Mouse (Mus musculus): ENCODE data around the gene Bfsp2. TPM values are rescaled to one million over a fixed set of nuclear protein-coding genes. Genes with fewer than 3 reads are reported as not detected.

Gene Bfsp2
- 4.3 and 4.8 TPM in 2 replicates for polyA plus RNA-seq (2015; fragmentation: Nextera tagmentation; extraction: Ambion mirVana)

DNA sequence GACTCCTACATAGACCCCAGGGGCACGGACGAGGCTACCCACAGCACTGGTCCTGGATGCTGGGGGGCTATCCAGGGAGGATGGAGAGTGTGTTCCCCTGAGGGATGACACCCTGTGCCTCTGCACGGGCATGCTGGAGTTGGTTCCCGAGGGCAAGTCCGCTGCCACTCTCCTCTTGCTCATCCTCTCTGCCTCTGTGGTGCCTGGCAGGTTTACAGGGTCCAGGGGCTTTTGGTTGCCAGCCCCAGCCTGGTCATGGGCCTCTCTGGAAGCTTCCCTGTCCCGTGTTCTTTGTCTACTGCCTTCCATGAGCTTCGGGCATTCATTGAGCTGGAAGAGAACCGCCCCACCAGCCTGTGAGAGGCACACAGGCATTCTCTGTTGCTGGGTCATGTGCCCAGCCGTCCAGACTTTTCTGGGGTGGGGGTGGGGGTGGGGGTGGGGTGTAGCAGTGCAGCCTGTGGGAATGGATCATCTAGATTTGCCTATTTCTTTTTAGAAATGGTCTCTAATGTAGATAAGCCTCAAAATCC is at the start of gene Bfsp2:
TSS of gene Bfsp2 (minus strand) at position 377 of the 533 bp plus-strand sequence.
- no peak for ATAC-seq (ENCODE audit: insufficient number of reproducible peaks, low FRiP score, low TSS enrichment, low read depth)
- no peak within 1 kb of the TSS for H3K4me2 ChIP-seq (replicated peaks)
- H3K27me3 ChIP-seq = no peaks in the 10 kb centered on the region

DNA sequence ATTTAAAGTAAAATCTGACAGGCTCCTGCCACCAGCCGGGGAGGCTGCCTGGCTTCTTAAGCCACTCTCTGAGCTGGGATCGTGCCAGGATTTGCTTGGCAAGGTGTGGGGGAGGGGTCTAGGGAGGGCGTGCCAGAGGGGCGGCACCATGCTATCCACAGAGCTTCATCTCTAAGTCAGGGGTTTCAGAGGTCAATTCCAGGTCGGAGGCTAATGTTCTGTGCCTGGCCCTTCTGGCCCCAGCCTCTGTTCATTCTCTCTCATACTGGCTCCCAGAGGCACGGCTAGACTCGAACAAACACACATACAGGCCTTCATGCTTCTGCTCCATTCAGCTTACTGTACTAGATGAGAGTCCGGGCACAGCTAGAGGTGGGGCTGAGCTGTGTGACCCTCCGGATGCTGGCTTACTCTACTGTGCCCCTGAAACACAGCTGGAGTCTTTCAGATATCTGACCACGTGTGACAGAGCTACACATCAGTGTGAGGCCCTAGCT is 44.9 kb upstream of the Bfsp2 start:
- Histone ChIP-seq H3K4me1 (peaks cover 16% of the 10 kb centered on the region), H3K36me3 (no peaks in the 10 kb centered on the region), H3K27me3 (no peaks in the 10 kb centered on the region), H3K4me2 (replicated peaks) (no peak overlapping the region), H3K4me3 (replicated peaks) (no peak overlapping the region), H3K9me3 (replicated peaks) (no peaks in the 10 kb centered on the region), H3K9ac (no peak overlapping the region), H3K27ac (replicated peaks) (no peak overlapping the region)
- WGBS = 22% methylated on average over 10 of the region's 10 CpGs
- ATAC-seq (ENCODE audit: insufficient number of reproducible peaks, low FRiP score, low TSS enrichment, low read depth) = no peak

More for the DNA sequence above, at the start of gene Bfsp2:
- no peak within 1 kb of the TSS for H3K9ac ChIP-seq
- H3K9me3 ChIP-seq (replicated peaks) = no peaks in the 10 kb centered on the region
- 67% methylated on average over 9 of the region's 9 CpGs for WGBS
- H3K36me3 ChIP-seq = no peaks in the 10 kb centered on the region
- H3K4me1 ChIP-seq = peaks cover 11% of the 10 kb centered on the region; the same call in 1 of the 2 replicates
- no peak within 1 kb of the TSS for H3K4me3 ChIP-seq (replicated peaks)
- H3K27ac ChIP-seq (replicated peaks) = no peak within 1 kb of the TSS

- Histone ChIP-seq H3K27ac (replicated peaks) (no peak overlapping the region), H3K9me3 (replicated peaks) (no peaks in the 10 kb centered on the region), H3K4me2 (replicated peaks) (no peak overlapping the region), H3K27me3 (no peaks in the 10 kb centered on the region), H3K9ac (no peak overlapping the region), H3K36me3 (no peaks in the 10 kb centered on the region), H3K4me3 (replicated peaks) (no peak overlapping the region), H3K4me1 (peaks cover 16% of the 10 kb centered on the region)
- WGBS = 21% methylated on average over 5 of the region's 5 CpGs
- ATAC-seq (ENCODE audit: insufficient number of reproducible peaks, low FRiP score, low TSS enrichment, low read depth) = 0 out of 2 replicates have a peak, but pooled peaks have one; percentile 51
These were observed 44.4 kb upstream of the Bfsp2 start for GRCm38 (mm10) chr9:103524600-103524999.

GRCm38 (mm10) chr9:103523742-103524403 is 43.7 kb upstream of the Bfsp2 start:
- no peaks in the 10 kb centered on the region for H3K36me3 ChIP-seq
- no peak for ATAC-seq (ENCODE audit: insufficient number of reproducible peaks, low FRiP score, low TSS enrichment, low read depth)
- H3K4me1 ChIP-seq = peaks cover 16% of the 10 kb centered on the region
- H3K9me3 ChIP-seq (replicated peaks) = no peaks in the 10 kb centered on the region
- no peak overlapping the region for H3K27ac ChIP-seq (replicated peaks)
- no peak overlapping the region for H3K4me3 ChIP-seq (replicated peaks)
- H3K4me2 ChIP-seq (replicated peaks) = no peak overlapping the region
- no peak overlapping the region for H3K9ac ChIP-seq
- WGBS = 41% methylated on average over 7 of the region's 7 CpGs
- no peaks in the 10 kb centered on the region for H3K27me3 ChIP-seq

DNA sequence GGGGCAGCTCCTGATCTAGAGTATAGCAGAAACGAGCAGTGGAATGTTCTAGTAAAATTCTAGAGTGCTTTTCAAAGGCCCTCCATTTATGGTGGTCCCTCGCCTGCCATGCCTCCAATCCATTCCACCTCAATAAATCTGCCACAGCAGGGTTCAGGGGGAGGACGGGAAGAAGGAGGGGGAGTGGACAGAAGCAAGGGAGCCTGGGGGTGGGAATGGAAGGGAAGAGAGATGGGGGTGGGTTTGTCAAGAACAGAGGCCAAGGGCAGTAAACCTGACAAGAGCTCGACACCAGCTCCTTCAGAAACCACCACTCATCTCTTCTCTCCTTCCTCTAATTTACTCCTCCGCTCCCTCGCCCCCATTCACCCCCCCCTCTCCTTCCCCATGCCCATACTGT is 42.8 kb upstream of the Bfsp2 start:
- Histone ChIP-seq H3K9ac (no peak overlapping the region), H3K4me2 (replicated peaks) (no peak overlapping the region), H3K4me1 (peaks cover 16% of the 10 kb centered on the region), H3K27me3 (no peaks in the 10 kb centered on the region), H3K36me3 (no peaks in the 10 kb centered on the region), H3K4me3 (replicated peaks) (no peak overlapping the region), H3K27ac (replicated peaks) (no peak overlapping the region), H3K9me3 (replicated peaks) (no peaks in the 10 kb centered on the region)
- 66% methylated on average over 6 of the region's 6 CpGs for WGBS
- no peak for ATAC-seq (ENCODE audit: insufficient number of reproducible peaks, low FRiP score, low TSS enrichment, low read depth)

GRCm38 (mm10) chr9:103513884-103514283 is 33.7 kb upstream of the Bfsp2 start:
- no peak overlapping the region for H3K4me3 ChIP-seq (replicated peaks)
- H3K36me3 ChIP-seq = no peaks in the 10 kb centered on the region
- no peaks in the 10 kb centered on the region for H3K9me3 ChIP-seq (replicated peaks)
- H3K4me2 ChIP-seq (replicated peaks) = no peak overlapping the region
- ATAC-seq (ENCODE audit: insufficient number of reproducible peaks, low FRiP score, low TSS enrichment, low read depth) = no peak
- H3K27ac ChIP-seq (replicated peaks) = no peak overlapping the region
- H3K27me3 ChIP-seq = no peaks in the 10 kb centered on the region
- 53% methylated on average over 2 of the region's 2 CpGs for WGBS
- H3K4me1 ChIP-seq = no peaks in the 10 kb centered on the region
- no peak overlapping the region for H3K9ac ChIP-seq

- ATAC-seq (ENCODE audit: insufficient number of reproducible peaks, low FRiP score, low TSS enrichment, low read depth) = no peak
- Histone ChIP-seq H3K4me2 (replicated peaks) (no peak overlapping the region), H3K36me3 (no peaks in the 10 kb centered on the region), H3K9me3 (replicated peaks) (no peaks in the 10 kb centered on the region), H3K9ac (no peak overlapping the region), H3K4me1 (no peaks in the 10 kb centered on the region), H3K27me3 (no peaks in the 10 kb centered on the region), H3K27ac (replicated peaks) (no peak overlapping the region), H3K4me3 (replicated peaks) (no peak overlapping the region)
- WGBS = 76% methylated on average over 6 of the region's 6 CpGs
These were observed 32.0 kb upstream of the Bfsp2 start for GRCm38 (mm10) chr9:103512257-103512656.

DNA sequence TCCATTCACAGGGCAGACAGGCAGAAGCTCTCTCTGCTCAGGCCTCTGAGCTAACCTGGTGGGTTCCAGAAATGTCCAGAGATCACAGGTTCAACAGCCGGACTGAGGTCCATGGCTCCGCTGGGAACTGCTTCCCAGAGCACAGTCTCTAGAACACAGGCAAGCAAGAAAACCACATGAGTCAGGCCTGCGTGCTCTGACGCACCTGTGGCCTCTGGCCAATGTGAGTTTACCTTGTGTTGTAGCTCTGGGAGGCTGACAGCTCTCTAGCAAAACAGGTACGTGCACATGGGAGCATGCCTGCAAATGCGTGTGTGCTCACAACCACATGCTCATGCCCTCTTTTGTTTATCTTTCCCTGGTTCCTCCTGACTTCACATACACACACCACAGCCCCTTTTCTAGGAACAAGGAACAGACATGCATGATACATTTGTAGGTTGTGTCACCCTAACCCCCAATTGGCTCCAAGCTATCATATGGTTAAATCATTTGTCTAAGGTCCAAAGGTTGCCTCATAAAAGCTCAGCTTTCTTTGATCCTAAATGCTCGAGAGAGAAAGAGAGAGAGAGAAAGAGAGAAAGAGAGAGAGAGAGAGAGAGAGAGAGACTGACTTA is 26.9 kb upstream of the Bfsp2 start:
- no peak overlapping the region for H3K4me3 ChIP-seq (replicated peaks)
- H3K27me3 ChIP-seq = no peaks in the 10 kb centered on the region
- H3K36me3 ChIP-seq = no peaks in the 10 kb centered on the region
- no peak overlapping the region for H3K27ac ChIP-seq (replicated peaks)
- no peaks in the 10 kb centered on the region for H3K9me3 ChIP-seq (replicated peaks)
- 48% methylated on average over 7 of the region's 7 CpGs for WGBS
- no peak overlapping the region for H3K9ac ChIP-seq
- H3K4me1 ChIP-seq = peaks cover 12% of the 10 kb centered on the region
- no peak overlapping the region for H3K4me2 ChIP-seq (replicated peaks)
- ATAC-seq (ENCODE audit: insufficient number of reproducible peaks, low FRiP score, low TSS enrichment, low read depth) = no peak

DNA sequence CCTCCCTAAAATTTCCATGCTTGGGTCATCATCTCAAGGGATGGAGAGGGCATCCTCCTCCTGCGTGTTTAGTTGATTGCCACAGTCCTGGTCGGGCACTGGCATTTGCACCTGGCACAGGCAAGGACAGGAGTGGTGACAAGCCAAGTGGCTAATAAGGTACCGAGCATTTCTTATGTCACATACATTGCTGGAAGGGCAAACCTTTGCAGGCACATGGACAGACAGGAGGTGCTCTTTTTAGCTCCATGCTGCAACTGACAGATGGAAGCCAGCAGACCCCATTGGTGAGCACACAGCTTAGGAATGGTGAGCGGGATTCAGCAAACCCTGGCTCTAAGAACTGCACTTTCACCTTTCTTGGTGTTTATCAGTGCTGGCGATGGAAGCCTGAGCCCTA is 24.8 kb upstream of the Bfsp2 start:
- no peak overlapping the region for H3K4me3 ChIP-seq (replicated peaks)
- H3K27ac ChIP-seq (replicated peaks) = no peak overlapping the region
- no peaks in the 10 kb centered on the region for H3K36me3 ChIP-seq
- no peaks in the 10 kb centered on the region for H3K27me3 ChIP-seq
- ATAC-seq (ENCODE audit: insufficient number of reproducible peaks, low FRiP score, low TSS enrichment, low read depth) = no peak
- 78% methylated on average over 5 of the region's 5 CpGs for WGBS
- no peak overlapping the region for H3K9ac ChIP-seq
- H3K4me1 ChIP-seq = peaks cover 18% of the 10 kb centered on the region
- H3K4me2 ChIP-seq (replicated peaks) = no peak overlapping the region
- no peaks in the 10 kb centered on the region for H3K9me3 ChIP-seq (replicated peaks)

GRCm38 (mm10) chr9:103504646-103505045 is 24.4 kb upstream of the Bfsp2 start:
- no peak overlapping the region for H3K4me2 ChIP-seq (replicated peaks)
- H3K27ac ChIP-seq (replicated peaks) = no peak overlapping the region
- H3K36me3 ChIP-seq = no peaks in the 10 kb centered on the region
- WGBS = 66% methylated on average over 1 of the region's 1 CpGs
- no peaks in the 10 kb centered on the region for H3K27me3 ChIP-seq
- H3K9ac ChIP-seq = no peak overlapping the region
- no peaks in the 10 kb centered on the region for H3K9me3 ChIP-seq (replicated peaks)
- no peak overlapping the region for H3K4me3 ChIP-seq (replicated peaks)
- H3K4me1 ChIP-seq = peaks cover 18% of the 10 kb centered on the region
- ATAC-seq (ENCODE audit: insufficient number of reproducible peaks, low FRiP score, low TSS enrichment, low read depth) = no peak

- no peak for ATAC-seq (ENCODE audit: insufficient number of reproducible peaks, low FRiP score, low TSS enrichment, low read depth)
- Histone ChIP-seq H3K9me3 (replicated peaks) (no peaks in the 10 kb centered on the region), H3K4me2 (replicated peaks) (no peak overlapping the region), H3K27ac (replicated peaks) (no peak overlapping the region), H3K36me3 (no peaks in the 10 kb centered on the region), H3K27me3 (no peaks in the 10 kb centered on the region), H3K9ac (no peak overlapping the region), H3K4me3 (replicated peaks) (no peak overlapping the region), H3K4me1 (peaks cover 18% of the 10 kb centered on the region)
- 86% methylated on average over 3 of the region's 3 CpGs for WGBS
These were observed 23.5 kb upstream of the Bfsp2 start for GRCm38 (mm10) chr9:103503586-103504298.

All from embryonic facial prominence, embryonic 15.5 days (tissue).